9 mouse cellular contexts compared by ENCODE assay signal in the genomic region with DNA sequence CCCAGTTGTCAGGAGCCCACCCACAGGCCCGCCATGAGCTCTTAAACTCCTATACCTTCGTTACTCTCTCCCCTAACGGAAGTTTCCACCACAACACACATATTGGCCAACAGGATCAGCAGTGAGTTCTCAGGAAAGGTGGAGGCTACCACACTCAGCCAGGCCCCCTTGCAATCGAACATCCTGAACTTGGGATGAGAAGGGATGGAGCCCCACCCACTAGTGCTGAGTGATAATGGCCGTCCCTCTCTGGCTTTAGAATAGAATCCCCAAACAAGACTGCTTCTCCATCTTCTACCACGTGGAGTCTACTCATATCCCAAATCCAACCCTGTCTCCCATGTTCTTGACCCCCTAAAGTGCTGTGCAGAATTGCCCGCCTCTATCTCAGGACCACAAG.
"Had no signal": no experiment of that assay in that cellular context is flagged by ENCODE, and none has a peak within 500 bp of the region (broad histone marks: within the 10 kb centered on the region; RNA-seq: fewer than 3 reads in every experiment).

No protein-coding gene starts in this region.

- H3K4me3 ChIP-seq: left cerebral cortex, adult 2 months; liver, embryonic 13.5 days had no signal

- H3K9ac ChIP-seq: liver, embryonic 13.5 days had no signal

- H3K9me3 ChIP-seq: liver, embryonic 13.5 days had no signal

- DNase-seq: kidney, adult 18-20 months; layer of hippocampus, postnatal 36 days; liver, embryonic 13.5 days; midbrain, embryonic 14.5 days; thymus, postnatal 25 days had no signal

- H3K27ac ChIP-seq: kidney, postnatal 0 days; left cerebral cortex, adult 2 months; liver, embryonic 13.5 days had no signal

- H3K4me2 ChIP-seq: liver, embryonic 13.5 days; midbrain, embryonic 11.5 days had no signal

- H3K27me3 ChIP-seq: liver, embryonic 13.5 days had no signal

- ATAC-seq: intestine, embryonic 16.5 days had no signal
